Mouse (Mus musculus) 416B (cell line): Measurements from ENCODE around the gene Rras2.

ENCODE experiments used
- DNase-seq: peaks from one replicate; pipeline ENCODE4 v3.0.0; 2011; ENCODE audit warnings: low read depth

Gene Rras2

GRCm38 (mm10) chr7:114117444-114117905 lies at the start of gene Rras2:
Rras2 (minus strand) TSS chr7:114117781.
- no peak for DNase-seq

GRCm38 (mm10) chr7:114162975-114163374 lies 45.4 kb upstream of the Rras2 start:
- DNase-seq = no peak

- no peak for DNase-seq
Measured at GRCm38 (mm10) chr7:114161101-114161500, 43.5 kb upstream of the Rras2 start.

- DNase-seq = no peak
Measured at GRCm38 (mm10) chr7:114157716-114158278, 40.2 kb upstream of the Rras2 start.

- DNase-seq = no peak
Measured at GRCm38 (mm10) chr7:114156364-114156763, 38.8 kb upstream of the Rras2 start.

GRCm38 (mm10) chr7:114155053-114155865 lies 37.7 kb upstream of the Rras2 start:
- DNase-seq = no peak

- no peak for DNase-seq
Measured at GRCm38 (mm10) chr7:114151036-114151780, 33.6 kb upstream of the Rras2 start.

- no peak for DNase-seq
Measured at GRCm38 (mm10) chr7:114149564-114149963, 32.0 kb upstream of the Rras2 start.

GRCm38 (mm10) chr7:114149135-114149534 lies 31.6 kb upstream of the Rras2 start:
- DNase-seq = no peak

GRCm38 (mm10) chr7:114145841-114146240 lies 28.3 kb upstream of the Rras2 start:
- peak; percentile 13 for DNase-seq

GRCm38 (mm10) chr7:114142151-114142798 lies 24.7 kb upstream of the Rras2 start:
- DNase-seq = no peak

- no peak for DNase-seq
Measured at GRCm38 (mm10) chr7:114140026-114140425, 22.4 kb upstream of the Rras2 start.

- no peak for DNase-seq
Measured at GRCm38 (mm10) chr7:114139400-114139799, 21.8 kb upstream of the Rras2 start.

- DNase-seq = no peak
Measured at GRCm38 (mm10) chr7:114138261-114138660, 20.7 kb upstream of the Rras2 start.

GRCm38 (mm10) chr7:114135166-114135565 lies 17.6 kb upstream of the Rras2 start:
- no peak for DNase-seq

- no peak for DNase-seq
Measured at GRCm38 (mm10) chr7:114133957-114134356, 16.4 kb upstream of the Rras2 start.

GRCm38 (mm10) chr7:114132316-114132715 lies 14.7 kb upstream of the Rras2 start:
- no peak for DNase-seq

GRCm38 (mm10) chr7:114129281-114129680 lies 11.7 kb upstream of the Rras2 start:
- no peak for DNase-seq

GRCm38 (mm10) chr7:114118180-114118579 lies 599 bp upstream of the Rras2 start:
- DNase-seq = no peak

- no peak for DNase-seq
Measured at GRCm38 (mm10) chr7:114116711-114117351, 750 bp downstream of the Rras2 start.

- DNase-seq = no peak
Measured at GRCm38 (mm10) chr7:114115961-114116360, 1.6 kb downstream of the Rras2 start.

GRCm38 (mm10) chr7:114114976-114115375 lies 2.6 kb downstream of the Rras2 start:
- no peak for DNase-seq
